Mouse (Mus musculus) lung, embryonic 14.5 days (tissue): ENCODE data around the gene Tesk1. TPM values are rescaled to one million over a fixed set of nuclear protein-coding genes. Genes with fewer than 3 reads are reported as not detected.
A peak's percentile ranks its signal among the peaks of the same experiment; 100 is the strongest.

ENCODE experiments used
- ATAC-seq: fragments of 200-750 bp; cut with Nextera tagmentation; 2 replicates; pipeline ENCODE4 v1.8.0; 2017; ENCODE audit warnings: mild to moderate bottlenecking, moderate TSS enrichment, moderate library complexity; ENCODE audit not compliant: insufficient read depth
- DNase-seq: peaks from one replicate; pipeline ENCODE4 v3.0.0-alpha.2; 2015
- H3K27ac ChIP-seq: fragments of 300-500 bp; sonication (generic); 2 replicates; pipeline ENCODE4 v1.5.1; 2014; ENCODE audit warnings: low read depth, mild to moderate bottlenecking, moderate library complexity
- H3K27me3 ChIP-seq: fragments of 300-500 bp; sonication (generic); 2 replicates; pipeline ENCODE4 v1.6.1; 2014; ENCODE audit warnings: low read length, control low read depth; ENCODE audit not compliant: insufficient read depth
- H3K36me3 ChIP-seq: fragments of 300-500 bp; sonication (generic); 2 replicates; pipeline ENCODE4 v1.6.1; 2014; ENCODE audit warnings: control low read depth; ENCODE audit not compliant: insufficient read depth
- H3K4me1 ChIP-seq: fragments of 300-500 bp; sonication (generic); 2 replicates; pipeline ENCODE4 v1.6.1; 2014; ENCODE audit warnings: antibody characterized with exemption, control low read depth; ENCODE audit not compliant: insufficient read depth
- H3K4me2 ChIP-seq: fragments of 300-500 bp; sonication (generic); 2 replicates; pipeline ENCODE4 v1.6.1; 2014; ENCODE audit warnings: mild to moderate bottlenecking
- H3K4me3 ChIP-seq: fragments of 300-500 bp; sonication (generic); 2 replicates; pipeline ENCODE4 v1.5.1; 2014; ENCODE audit warnings: low read depth, low read length
- H3K9ac ChIP-seq: fragments of 300-500 bp; sonication (generic); 2 replicates; pipeline ENCODE4 v1.6.1; 2014
- H3K9me3 ChIP-seq: fragments of 300-500 bp; sonication (generic); 2 replicates; pipeline ENCODE4 v1.6.1; 2016; ENCODE audit warnings: low read depth, low read length, control low read depth
- CTCF ChIP-seq: IDR thresholded peaks from 2 replicates; pipeline ENCODE4 v1.5.1; 2016; ENCODE audit warnings: antibody characterized with exemption, low read depth
- WGBS: fragments of 180-500 bp; shearing (Covaris S2); extraction: QIAGEN DNeasy Blood & Tissue Kit; methylation state at CpG from one replicate; pipeline ENCODE4 v1.1.7; 2014; 5-methylcytosine and 5-hydroxymethylcytosine counted together
- polyA plus RNA-seq: library from polyadenylated mRNA; unstranded; fragments of >200 nt; fragmentation: Nextera tagmentation; extraction: Ambion mirVana; gene quantifications from 2 replicates; pipeline ENCODE4 v1.2.1, GENCODE M21; 2014

Gene Tesk1
- polyA plus RNA-seq, 1 experiment from 2014 or later = 15.9 TPM

GRCm38 (mm10) chr4:43493186-43493845 lies 51.6 kb downstream of the Tesk1 start:
- Histone ChIP-seq H3K4me3 (peak overlapping the region; percentile 75), H3K4me2 (peak overlapping the region; percentile 69), H3K4me1 (peaks cover 5% of the 10 kb centered on the region), H3K27ac (peak overlapping the region; percentile 90), H3K9ac (peak overlapping the region; percentile 77), H3K36me3 (peaks cover 18% of the 10 kb centered on the region), H3K9me3 (no peaks in the 10 kb centered on the region), H3K27me3 (no peaks in the 10 kb centered on the region)
- peak; percentile 47 for TF ChIP-seq CTCF
- ATAC-seq = peak; percentile 90
- peak; percentile 99 for DNase-seq
- WGBS = 0% methylated on average over 47 of the region's 47 CpGs

- DNase-seq (peak; percentile 41), ATAC-seq (no peak)
- peak overlapping the region; percentile 77 for H3K9ac ChIP-seq
- peaks cover 18% of the 10 kb centered on the region for H3K36me3 ChIP-seq
- no peaks in the 10 kb centered on the region for H3K9me3 ChIP-seq
- no peaks in the 10 kb centered on the region for H3K27me3 ChIP-seq
- no peak for TF ChIP-seq CTCF
- peak overlapping the region; percentile 90 for H3K27ac ChIP-seq
- H3K4me2 ChIP-seq = peak overlapping the region; percentile 69
- 1% methylated on average over 9 of the region's 9 CpGs for WGBS
- H3K4me3 ChIP-seq = peak overlapping the region; percentile 75
- peaks cover 10% of the 10 kb centered on the region for H3K4me1 ChIP-seq
Measured at GRCm38 (mm10) chr4:43493846-43494240, 52.1 kb downstream of the Tesk1 start.

- Histone ChIP-seq H3K36me3 (peaks cover 18% of the 10 kb centered on the region), H3K27me3 (no peaks in the 10 kb centered on the region), H3K27ac (no peak overlapping the region), H3K9ac (no peak overlapping the region), H3K4me1 (peaks cover 15% of the 10 kb centered on the region), H3K4me2 (no peak overlapping the region), H3K9me3 (no peaks in the 10 kb centered on the region), H3K4me3 (no peak overlapping the region)
- WGBS = 46% methylated on average over 6 of the region's 6 CpGs
- DNase-seq = no peak
- TF ChIP-seq CTCF = no peak
- no peak for ATAC-seq
Measured at GRCm38 (mm10) chr4:43496587-43496986, 54.8 kb downstream of the Tesk1 start.

- ATAC-seq (no peak), DNase-seq (no peak)
- no peak for TF ChIP-seq CTCF
- no peaks in the 10 kb centered on the region for H3K27me3 ChIP-seq
- no peaks in the 10 kb centered on the region for H3K9me3 ChIP-seq
- peak overlapping the region; percentile 73 for H3K4me2 ChIP-seq
- H3K27ac ChIP-seq = no peak overlapping the region
- no peak overlapping the region for H3K9ac ChIP-seq
- peaks cover 15% of the 10 kb centered on the region for H3K4me1 ChIP-seq
- H3K36me3 ChIP-seq = peaks cover 18% of the 10 kb centered on the region
- H3K4me3 ChIP-seq = 0 out of 2 replicates have a peak overlapping the region, but pooled peaks have one; percentile 70
- 90% methylated on average over 8 of the region's 8 CpGs for WGBS
Measured at GRCm38 (mm10) chr4:43497405-43497804, 55.7 kb downstream of the Tesk1 start.

Other genes starting within 250 kb of the Tesk1 start
- gene Atp8b5, start 174.8 kb upstream of the Tesk1 start, polyA plus RNA-seq = 0.28 and 0.42 TPM in 2 replicates
- gene Rusc2, start 60.0 kb upstream of the Tesk1 start, polyA plus RNA-seq = 5.0 and 5.8 TPM in 2 replicates
- 0.32 and 0.34 TPM in 2 replicates for gene Fam166b, start 12.8 kb upstream of the Tesk1 start, polyA plus RNA-seq
- gene Cd72, start 12.7 kb downstream of the Tesk1 start, polyA plus RNA-seq = 3.2 TPM in 2 replicates
- gene Sit1, start 41.8 kb downstream of the Tesk1 start, polyA plus RNA-seq = not detected in 2 replicates
- gene Ccdc107, start 51.0 kb downstream of the Tesk1 start, polyA plus RNA-seq = 61.4 and 70.8 TPM in 2 replicates
- gene Arhgef39, start 57.8 kb downstream of the Tesk1 start, polyA plus RNA-seq = 42.5 and 51.8 TPM in 2 replicates
- gene Car9, start 65.0 kb downstream of the Tesk1 start, polyA plus RNA-seq = 3.7 and 4.5 TPM in 2 replicates
- 185 and 194 TPM in 2 replicates for gene Tpm2, start 81.8 kb downstream of the Tesk1 start, polyA plus RNA-seq
- 47.2 and 52.8 TPM in 2 replicates for gene Creb3, start 120.4 kb downstream of the Tesk1 start, polyA plus RNA-seq
- 84.9 and 93.8 TPM in 2 replicates for gene Tln1, start 120.8 kb downstream of the Tesk1 start, polyA plus RNA-seq
- 28.2 and 31.9 TPM in 2 replicates for gene Rgp1, start 136.8 kb downstream of the Tesk1 start, polyA plus RNA-seq
- gene Gba2, start 136.9 kb downstream of the Tesk1 start, polyA plus RNA-seq = 18.6 and 19.3 TPM in 2 replicates
- gene Msmp, start 142.6 kb downstream of the Tesk1 start, polyA plus RNA-seq = not detected in 2 replicates
- 11.2 and 13.7 TPM in 2 replicates for gene Npr2, start 190.0 kb downstream of the Tesk1 start, polyA plus RNA-seq
- 0.68 and 1.6 TPM in 2 replicates for gene Spag8, start 211.7 kb downstream of the Tesk1 start, polyA plus RNA-seq
- 84.0 and 97.7 TPM in 2 replicates for gene Hint2, start 214.5 kb downstream of the Tesk1 start, polyA plus RNA-seq
- 2.8 and 3.5 TPM in 2 replicates for gene Tmem8b, start 227.0 kb downstream of the Tesk1 start, polyA plus RNA-seq
- gene Fam221b, start 227.2 kb downstream of the Tesk1 start, polyA plus RNA-seq = 3.2 and 3.4 TPM in 2 replicates